Mouse (Mus musculus) bone marrow macrophage, adult 2 months (primary cell): ENCODE data around the gene Tex47.

ENCODE experiments used
- CTCF ChIP-seq: IDR thresholded peaks from 2 replicates; pipeline ENCODE4 v1.5.1; 2012; ENCODE audit warnings: low read depth, mild to moderate bottlenecking, low read length, moderate library complexity
- POLR2A ChIP-seq: IDR thresholded peaks from 2 replicates; pipeline ENCODE4 v1.6.1; 2012; ENCODE audit warnings: mild to moderate bottlenecking, low read depth, low read length, borderline replicate concordance

GRCm38 (mm10) chr5:7345011-7345389, 41.1 kb downstream of the Tex47 start:
- TF ChIP-seq CTCF (no peak), POLR2A (no peak)
